In genomic region chr1:138037484-138037883, GRCm38 (mm10) we compare ENCODE assay signal across 23 mouse cellular contexts.
DNase-seq lines count a peak whose midpoint lies in the region; ATAC-seq and TF ChIP-seq lines count a peak whose summit lies in the region.
"Had no signal": no experiment of that assay in that cellular context is flagged by ENCODE, and none has a peak within 500 bp of the region (broad histone marks: within the 10 kb centered on the region; RNA-seq: fewer than 3 reads in every experiment).

No protein-coding gene starts in this region.

- no peaks in the 10 kb centered on the region for H3K27me3 ChIP-seq in kidney, embryonic 16.5 days (ENCODE audit: insufficient read depth, low read length)
- H3K27me3 ChIP-seq in CH12.LX (replicated peaks) = no peaks in the 10 kb centered on the region
- H3K27me3 ChIP-seq in embryonic facial prominence, embryonic 13.5 days = no peaks in the 10 kb centered on the region
- H3K27me3 ChIP-seq in limb, embryonic 15.5 days = no peaks in the 10 kb centered on the region
- no peaks in the 10 kb centered on the region for H3K27me3 ChIP-seq in thymus, adult 2 months (ENCODE audit: control insufficient read depth, insufficient read depth, low read length)
- H3K27me3 ChIP-seq: heart, embryonic 12.5 days; hindbrain, embryonic 12.5 days; Patski had no signal

- dilution Hi-C loops in CH12.LX (cut with MboI; ENCODE audit: extremely low pct_ligation_motif_present, extremely low pct_unique_long_range_greater_than_20kb, low sequenced_read_pairs) = no loop called here

- in situ Hi-C loops in CH12.LX (cut with MboI; ENCODE audit: low pct_ligation_motif_present, low pct_unique_long_range_greater_than_20kb, low sequenced_read_pairs) = loop anchor here (25.0 kb wide), 1 partner anchor 300 kb away; no protein-coding TSS in a partner anchor

- peaks cover 12% of the 10 kb centered on the region for H3K4me1 ChIP-seq in kidney, embryonic 16.5 days (ENCODE audit: insufficient read depth, low read length)
- peaks cover 11 to 30% of the 10 kb centered on the region in 2 experiments for H3K4me1 ChIP-seq in CH12.LX (ENCODE audit: control insufficient read depth in 1 of 2, insufficient read depth in 2 of 2)
- H3K4me1 ChIP-seq in embryonic facial prominence, embryonic 13.5 days = peaks cover 27% of the 10 kb centered on the region
- H3K4me1 ChIP-seq in limb, embryonic 15.5 days = peaks cover 21% of the 10 kb centered on the region
- H3K4me1 ChIP-seq in thymus, adult 2 months (replicated peaks; ENCODE audit: control insufficient read depth, insufficient read depth, low read length) = peaks cover 14% of the 10 kb centered on the region
- H3K4me1 ChIP-seq: heart, embryonic 12.5 days; hindbrain, embryonic 12.5 days had no signal

- no peak for DNase-seq in kidney, postnatal 36 days
- no peak for DNase-seq in CH12.LX (ENCODE audit: extremely low read depth)
- DNase-seq in right cerebral cortex, postnatal 36 days (ENCODE audit: low spot score in 2 of 2) = no peak
- no peak for DNase-seq in thymus, adult 2 months
- DNase-seq: adrenal gland, postnatal 36 days; cerebellum, adult 9-10 months; gastrocnemius, postnatal 10 days; heart, postnatal 10 days; kidney, adult 2 months; kidney, postnatal 25 days; right cerebral cortex, postnatal 14 days; spleen, adult 18-20 months; thymus, postnatal 25 days had no signal

- no peak for TF ChIP-seq RAD21 in CH12.LX (IDR thresholded peaks at IDR 0.05; ENCODE audit: low read depth, low read length)

- no peak for ATAC-seq in kidney, embryonic 16.5 days (ENCODE audit: low FRiP score, low TSS enrichment)
- 0 out of 2 replicates have a peak, but pooled peaks have one; percentile 20 for ATAC-seq in embryonic facial prominence, embryonic 13.5 days (ENCODE audit: insufficient number of reproducible peaks, insufficient read depth, low FRiP score, low TSS enrichment, low read depth)
- no peak for ATAC-seq in limb, embryonic 15.5 days (ENCODE audit: insufficient number of reproducible peaks, low FRiP score, low TSS enrichment, low read depth)
- ATAC-seq: forebrain, embryonic 16.5 days; lung, postnatal 0 days; Patski had no signal

- no peak overlapping the region for H3K9ac ChIP-seq in kidney, embryonic 16.5 days (replicated peaks; ENCODE audit: low read length)
- H3K9ac ChIP-seq in CH12.LX (ENCODE audit: insufficient read depth, low read depth) = no peak overlapping the region
- peak overlapping the region; percentile 52; the same call in 1 of the 2 replicates for H3K9ac ChIP-seq in embryonic facial prominence, embryonic 13.5 days
- H3K9ac ChIP-seq in limb, embryonic 15.5 days = no peak overlapping the region
- H3K9ac ChIP-seq: heart, embryonic 12.5 days; hindbrain, embryonic 12.5 days had no signal

- TF ChIP-seq CTCF in CH12.LX (conservative IDR thresholded peaks at IDR 0.05 in 1 of 2, IDR thresholded peaks at IDR 0.05 in 1 of 2; ENCODE audit: low read depth in 2 of 2, low read length in 2 of 2) = no peak
- TF ChIP-seq CTCF in thymus, adult 2 months (IDR thresholded peaks at IDR 0.05; ENCODE audit: borderline replicate concordance, control insufficient read depth, extremely low read depth, insufficient read depth, low read length, poor library complexity) = no peak

- TF ChIP-seq POLR2A in CH12.LX (IDR thresholded peaks at IDR 0.05; ENCODE audit: low read depth, low read length) = no peak
- no peak for TF ChIP-seq POLR2A in thymus, adult 2 months (IDR thresholded peaks at IDR 0.05; ENCODE audit: control insufficient read depth, extremely low read depth, insufficient read depth, low read length, poor library complexity)

- H3K79me2 ChIP-seq in CH12.LX (replicated peaks; ENCODE audit: control insufficient read depth, extremely low read depth, insufficient read depth, poor library complexity, severe bottlenecking) = no peaks in the 10 kb centered on the region

- WGBS in kidney, embryonic 16.5 days = 61% methylated on average over 5 of the region's 5 CpGs
- 25% methylated on average over 5 of the region's 5 CpGs for WGBS in embryonic facial prominence, embryonic 13.5 days
- WGBS in limb, embryonic 15.5 days = 38% methylated on average over 5 of the region's 5 CpGs
- WGBS in thymus, adult 2 months = 86% methylated on average over 5 of the region's 5 CpGs

- no peak overlapping the region for H3K4me3 ChIP-seq in kidney, embryonic 16.5 days (ENCODE audit: low read length)
- no peak overlapping the region for H3K4me3 ChIP-seq in CH12.LX (replicated peaks in 1 of 3; ENCODE audit: low read depth in 2 of 3, low read length in 2 of 3, poor library complexity in 1 of 3)
- H3K4me3 ChIP-seq in embryonic facial prominence, embryonic 13.5 days = no peak overlapping the region
- no peak overlapping the region for H3K4me3 ChIP-seq in limb, embryonic 15.5 days
- H3K4me3 ChIP-seq in thymus, adult 2 months (ENCODE audit: control insufficient read depth, insufficient read depth, low read length) = no peak overlapping the region
- H3K4me3 ChIP-seq: heart, embryonic 12.5 days; hindbrain, embryonic 12.5 days had no signal

- no peak for TF ChIP-seq EP300 in CH12.LX (IDR thresholded peaks at IDR 0.05; ENCODE audit: low read length)

- no peaks in the 10 kb centered on the region for H3K36me3 ChIP-seq in kidney, embryonic 16.5 days (ENCODE audit: insufficient read depth, low read length)
- H3K36me3 ChIP-seq in CH12.LX (replicated peaks in 1 of 2; ENCODE audit: control insufficient read depth in 1 of 2, insufficient read depth in 1 of 2, low read length in 1 of 2) = no peaks in the 10 kb centered on the region
- no peaks in the 10 kb centered on the region for H3K36me3 ChIP-seq in embryonic facial prominence, embryonic 13.5 days
- H3K36me3 ChIP-seq in limb, embryonic 15.5 days = no peaks in the 10 kb centered on the region
- no peaks in the 10 kb centered on the region for H3K36me3 ChIP-seq in thymus, adult 2 months (ENCODE audit: control insufficient read depth, insufficient read depth, low read length)
- H3K36me3 ChIP-seq: G1E; heart, embryonic 12.5 days; hindbrain, embryonic 12.5 days had no signal

- H3K4me2 ChIP-seq in kidney, embryonic 16.5 days (replicated peaks; ENCODE audit: low read depth, low read length) = no peak overlapping the region
- no peak overlapping the region for H3K4me2 ChIP-seq in CH12.LX (ENCODE audit: insufficient read depth, low read depth, poor library complexity, severe bottlenecking)
- no peak overlapping the region for H3K4me2 ChIP-seq in embryonic facial prominence, embryonic 13.5 days
- H3K4me2 ChIP-seq in limb, embryonic 15.5 days = no peak overlapping the region
- H3K4me2 ChIP-seq: heart, embryonic 12.5 days; hindbrain, embryonic 12.5 days; midbrain, embryonic 11.5 days had no signal

- no peaks in the 10 kb centered on the region for H3K9me3 ChIP-seq in kidney, embryonic 16.5 days (ENCODE audit: low read length)
- peaks cover 2% of the 10 kb centered on the region for H3K9me3 ChIP-seq in CH12.LX (replicated peaks; ENCODE audit: low read length)
- H3K9me3 ChIP-seq in embryonic facial prominence, embryonic 13.5 days = no peaks in the 10 kb centered on the region
- no peaks in the 10 kb centered on the region for H3K9me3 ChIP-seq in limb, embryonic 15.5 days
- H3K9me3 ChIP-seq: heart, embryonic 12.5 days; hindbrain, embryonic 12.5 days had no signal

- peak overlapping the region; percentile 30; the same call in 1 of the 2 replicates for H3K27ac ChIP-seq in kidney, embryonic 16.5 days (ENCODE audit: low read length)
- H3K27ac ChIP-seq in CH12.LX (ENCODE audit: insufficient read depth, low read depth) = 0 out of 2 replicates have a peak overlapping the region, but pooled peaks have one; percentile 13
- peak overlapping the region; percentile 76 for H3K27ac ChIP-seq in embryonic facial prominence, embryonic 13.5 days
- H3K27ac ChIP-seq in limb, embryonic 15.5 days = 0 out of 2 replicates have a peak overlapping the region, but pooled peaks have one; percentile 4
- no peak overlapping the region for H3K27ac ChIP-seq in thymus, adult 2 months (ENCODE audit: control insufficient read depth, insufficient read depth, low read length)
- H3K27ac ChIP-seq: hindbrain, embryonic 12.5 days had no signal

TF ChIP-seq in CH12.LX, 34 proteins besides CTCF, POLR2A, EP300 and RAD21:
- TF ChIP-seq PAX5 (IDR thresholded peaks at IDR 0.05; ENCODE audit: low read length) = no peak
- no peak for TF ChIP-seq NELFE (IDR thresholded peaks at IDR 0.05; ENCODE audit: low read depth, low read length)
- no peak for TF ChIP-seq MAZ (IDR thresholded peaks at IDR 0.05; ENCODE audit: low read depth, low read length)
- TF ChIP-seq NRF1 (IDR thresholded peaks at IDR 0.05; ENCODE audit: low read depth, low read length) = no peak
- TF ChIP-seq MXI1 (IDR thresholded peaks at IDR 0.05; ENCODE audit: low read depth, low read length) = no peak
- no peak for TF ChIP-seq ELF1 (IDR thresholded peaks at IDR 0.05; ENCODE audit: low read depth, low read length)
- no peak for TF ChIP-seq KAT2A (IDR thresholded peaks at IDR 0.05; ENCODE audit: insufficient replicate concordance, low read length)
